Mouse (Mus musculus) megakaryocyte-erythroid progenitor cell, adult 5 weeks (primary cell): Measurements from ENCODE around the gene Hemk1. TPM values are rescaled to one million over a fixed set of nuclear protein-coding genes. Genes with fewer than 3 reads are reported as not detected.

Experiments
- polyA plus RNA-seq: library from polyadenylated mRNA; stranded (reverse); fragments of >175 nt; gene quantifications from 2 replicates; pipeline ENCODE4 v1.2.3, GENCODE M21; 2012

Hemk1 gene
- 2.8 and 3.5 TPM in 2 replicates for polyA plus RNA-seq

GRCm38 (mm10) chr9:107338172-107338883 lies at the start of gene Hemk1:
Hemk1 (minus strand) TSS chr9:107338350.

DNA sequence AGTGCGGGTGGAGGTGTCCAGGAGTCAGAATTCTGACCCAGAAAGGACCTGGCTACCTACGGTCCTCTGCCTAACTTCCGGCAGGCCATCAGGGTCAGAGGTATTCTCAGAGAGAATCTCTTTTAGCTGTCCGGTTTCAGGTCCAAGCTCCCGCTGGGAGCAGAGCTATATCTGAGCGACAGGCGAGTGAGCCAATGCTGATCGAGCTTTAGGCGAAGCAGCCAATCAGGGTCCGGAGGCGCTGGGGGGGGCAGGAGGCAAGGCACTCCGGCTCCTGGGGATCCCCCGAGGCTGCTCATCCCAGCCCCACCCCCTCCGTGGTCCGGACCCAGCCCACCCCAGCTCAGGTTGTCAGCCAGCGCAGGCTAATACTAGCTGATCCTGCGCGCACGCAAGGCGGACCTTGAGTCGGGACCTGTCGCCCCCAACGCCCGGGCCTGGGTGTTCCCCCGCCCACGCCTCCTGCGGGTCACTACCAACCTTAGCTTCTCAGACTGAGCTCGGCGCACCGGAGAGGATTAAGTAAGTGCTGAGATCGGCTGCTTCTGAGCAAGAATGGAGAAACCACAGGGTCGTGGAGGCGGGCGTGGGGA lies 2.2 kb upstream of the Hemk1 start, which contains the start of gene 6430571L13Rik:
TSS of gene 6430571L13Rik (plus strand) at position 336 of the 593 bp plus-strand sequence.

DNA sequence AAGGTAGTCTGAATTCAATTTTAAA lies 42.3 kb downstream of the Hemk1 start, which contains the start of gene Cish:
TSS of gene Cish (plus strand) at position 11 of the 25 bp plus-strand sequence.

DNA sequence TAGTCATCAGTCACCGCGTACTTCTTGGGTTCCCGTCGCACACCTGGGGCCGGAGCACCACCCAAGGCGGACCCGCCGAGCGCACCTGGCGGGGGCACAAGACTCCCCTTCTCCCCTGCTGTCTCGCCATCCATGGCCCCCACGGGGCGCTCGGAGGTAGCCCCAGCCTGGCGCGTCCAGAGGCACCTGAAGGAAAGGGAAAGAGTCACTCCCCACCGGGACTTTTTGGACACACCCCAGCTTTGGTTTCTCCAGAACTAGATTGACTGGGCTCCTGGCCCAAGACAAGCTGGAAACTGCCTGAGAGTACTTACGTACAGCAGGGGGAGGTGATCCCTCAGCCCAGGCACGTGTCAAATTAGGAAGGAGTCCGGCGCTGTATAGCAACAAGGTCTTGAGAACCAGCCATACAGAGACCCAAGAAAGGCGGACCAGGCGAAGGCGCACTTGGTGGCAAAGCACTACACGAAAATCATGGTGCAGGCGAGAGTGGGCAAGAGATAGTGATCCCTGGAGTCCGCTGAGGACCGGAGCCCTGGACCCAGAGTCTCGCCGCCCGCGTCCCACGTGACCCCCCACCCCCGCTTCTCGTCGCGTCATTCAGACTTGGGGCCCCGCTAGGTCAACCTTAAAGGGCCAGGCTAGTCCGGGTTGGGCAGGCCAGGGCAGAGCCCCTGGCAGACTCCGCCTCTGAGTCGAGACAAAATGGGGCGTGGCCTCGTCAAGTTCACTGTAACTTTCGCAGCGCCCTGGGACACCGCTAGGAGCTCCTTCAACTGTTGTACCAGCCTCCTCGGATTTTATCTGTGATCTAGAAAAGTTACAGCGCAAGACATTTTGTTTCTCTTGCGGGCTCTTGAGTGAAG lies 48.7 kb downstream of the Hemk1 start, which contains the start of gene Mapkapk3:
TSS of gene Mapkapk3 (minus strand) at position 667 of the 866 bp plus-strand sequence.

Other genes with a start within 250 kb of the Hemk1 start
- gene Dock3, start 106.4 kb downstream of the Hemk1 start, polyA plus RNA-seq = 0.37 and 1.5 TPM in 2 replicates
- gene Mapkapk3, start 48.5 kb downstream of the Hemk1 start, polyA plus RNA-seq = 114 and 152 TPM in 2 replicates
- 39.8 and 41.4 TPM in 2 replicates for gene Cish, start 42.3 kb downstream of the Hemk1 start, polyA plus RNA-seq
- 0.34 and 0.41 TPM in 2 replicates for gene 6430571L13Rik, start 2.3 kb upstream of the Hemk1 start, polyA plus RNA-seq
- 1.7 and 2.1 TPM in 2 replicates for gene Cacna2d2, start 61.3 kb upstream of the Hemk1 start, polyA plus RNA-seq
- 30.5 and 30.9 TPM in 2 replicates for gene Tmem115, start 195.6 kb upstream of the Hemk1 start, polyA plus RNA-seq
- gene Cyb561d2, start 203.8 kb upstream of the Hemk1 start, polyA plus RNA-seq = 17.6 and 21.3 TPM in 2 replicates
- 0.73 and 1.6 TPM in 2 replicates for gene Nprl2, start 203.9 kb upstream of the Hemk1 start, polyA plus RNA-seq
- 0.65 and 0.95 TPM in 2 replicates for gene Zmynd10, start 208.9 kb upstream of the Hemk1 start, polyA plus RNA-seq
- 41.8 and 45.8 TPM in 2 replicates for gene Rassf1, start 213.2 kb upstream of the Hemk1 start, polyA plus RNA-seq
- gene Tusc2, start 224.9 kb upstream of the Hemk1 start, polyA plus RNA-seq = 8.9 and 11.0 TPM in 2 replicates
- 11.0 and 18.3 TPM in 2 replicates for gene Hyal2, start 229.6 kb upstream of the Hemk1 start, polyA plus RNA-seq
- 2.8 and 3.0 TPM in 2 replicates for gene Hyal1, start 238.6 kb upstream of the Hemk1 start, polyA plus RNA-seq
- gene Naa80, start 240.5 kb upstream of the Hemk1 start, polyA plus RNA-seq = 57.1 and 59.8 TPM in 2 replicates
- 0.47 and 0.67 TPM in 2 replicates for gene Hyal3, start 242.5 kb upstream of the Hemk1 start, polyA plus RNA-seq
- 99.4 and 110 TPM in 2 replicates for gene Ifrd2, start 249.3 kb upstream of the Hemk1 start, polyA plus RNA-seq